Mouse (Mus musculus): Measurements from ENCODE around the gene Morf4l1.

Gene Morf4l1

DNA sequence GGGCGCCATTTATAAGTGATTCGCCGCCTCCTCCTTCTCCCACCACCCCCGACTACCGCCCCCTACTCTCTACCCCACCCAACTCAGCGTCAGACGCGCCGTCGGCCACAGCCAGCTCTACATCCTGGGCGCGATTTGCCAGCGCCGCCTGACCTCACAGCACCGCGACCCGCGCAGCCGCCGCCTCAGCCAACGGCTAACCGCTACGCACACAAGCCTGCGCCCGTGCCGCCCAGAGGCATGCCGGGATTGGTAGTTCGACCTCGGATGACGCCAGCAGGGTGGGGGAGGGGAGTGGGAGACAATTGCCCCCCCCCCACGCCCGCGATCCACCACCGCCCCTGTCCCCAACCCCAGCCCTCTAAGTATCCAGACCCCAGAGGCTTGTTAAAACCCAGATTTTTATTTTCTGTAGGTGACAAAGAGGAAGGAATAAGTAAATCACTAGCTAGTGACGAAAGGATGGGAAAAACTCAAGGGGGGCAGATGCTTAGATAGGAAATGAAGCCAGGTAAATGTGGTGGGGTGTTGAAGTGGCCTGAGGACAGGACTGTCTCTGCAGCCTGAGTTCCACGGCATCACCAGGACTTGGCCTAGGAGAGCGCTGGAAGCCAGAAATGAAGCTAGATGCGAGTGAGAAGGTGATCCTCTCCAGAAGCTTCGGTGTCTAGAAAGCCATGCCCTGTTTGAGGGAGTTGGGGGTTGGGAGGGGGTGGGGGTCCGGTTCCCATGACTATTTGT is at the start of gene Morf4l1:
TSS of gene Morf4l1 (minus strand) at position 208 of the 741 bp plus-strand sequence.
- DNase-seq (ENCODE audit: extremely low read depth, low read depth), result peak; percentile 86

DNA sequence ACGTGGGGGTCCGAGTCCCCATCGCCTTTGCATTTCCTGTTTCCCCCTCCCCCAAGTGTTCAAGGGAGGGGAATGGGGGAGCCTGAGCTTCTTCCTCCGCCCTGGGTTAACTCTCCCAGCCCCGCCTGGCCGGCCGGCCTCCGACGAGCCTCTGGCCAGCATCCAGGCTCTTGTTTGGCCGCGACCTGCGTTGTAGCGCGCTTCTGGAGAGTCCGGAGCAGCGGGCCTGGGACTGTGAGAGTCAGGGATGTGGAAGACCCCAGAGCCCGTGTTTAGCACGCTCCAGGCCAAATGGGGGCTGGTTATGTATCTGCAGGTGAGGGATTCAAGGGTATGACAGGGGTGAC is 49.1 kb upstream of the Morf4l1 start:
- no peak for DNase-seq (ENCODE audit: extremely low read depth, low read depth)

DNA sequence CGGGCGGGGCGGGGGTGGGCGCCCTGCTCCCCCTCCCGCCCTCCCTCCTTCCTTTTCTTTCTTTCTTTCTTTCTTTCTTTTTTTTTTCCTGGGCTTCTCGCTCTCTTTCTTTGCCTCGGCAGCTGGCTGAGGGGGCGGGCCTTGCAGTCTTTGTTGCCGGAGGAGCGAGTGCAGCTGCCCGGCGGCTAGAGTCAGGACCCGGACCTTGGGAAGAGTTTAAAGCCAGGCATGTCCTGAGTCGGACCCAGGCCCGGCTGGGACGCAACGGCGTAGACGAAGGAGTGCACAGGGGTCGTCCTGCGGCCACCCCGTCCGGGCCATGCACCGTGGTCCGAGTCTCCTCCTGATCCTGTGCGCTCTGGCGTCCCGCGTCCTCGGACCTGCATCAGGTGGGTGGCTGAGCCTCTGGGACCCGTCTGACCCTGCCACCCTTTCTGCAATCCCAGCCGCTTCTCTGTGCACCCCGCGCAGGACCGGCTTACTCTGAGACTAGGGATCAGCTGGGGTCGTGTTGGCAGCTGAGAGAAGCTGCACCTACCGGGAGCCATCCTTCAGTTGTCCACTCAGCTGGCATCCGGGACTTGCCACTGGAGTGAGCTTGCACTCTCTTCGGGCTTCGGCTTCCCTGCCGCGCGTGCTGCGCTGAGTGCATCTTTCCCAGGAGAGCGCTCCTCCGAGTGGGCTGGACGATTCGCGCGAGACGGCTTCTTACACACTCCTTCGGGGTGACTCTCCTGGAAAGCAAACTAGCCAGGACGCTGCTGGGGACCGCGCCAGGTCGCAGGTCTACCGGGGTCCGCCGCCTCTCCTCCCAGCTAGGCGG is 48.6 kb upstream of the Morf4l1 start, which contains the start of gene Adamts7:
TSS of gene Adamts7 (plus strand) at position 144 of the 823 bp plus-strand sequence.
- DNase-seq (ENCODE audit: extremely low read depth, low read depth), result no peak

DNA sequence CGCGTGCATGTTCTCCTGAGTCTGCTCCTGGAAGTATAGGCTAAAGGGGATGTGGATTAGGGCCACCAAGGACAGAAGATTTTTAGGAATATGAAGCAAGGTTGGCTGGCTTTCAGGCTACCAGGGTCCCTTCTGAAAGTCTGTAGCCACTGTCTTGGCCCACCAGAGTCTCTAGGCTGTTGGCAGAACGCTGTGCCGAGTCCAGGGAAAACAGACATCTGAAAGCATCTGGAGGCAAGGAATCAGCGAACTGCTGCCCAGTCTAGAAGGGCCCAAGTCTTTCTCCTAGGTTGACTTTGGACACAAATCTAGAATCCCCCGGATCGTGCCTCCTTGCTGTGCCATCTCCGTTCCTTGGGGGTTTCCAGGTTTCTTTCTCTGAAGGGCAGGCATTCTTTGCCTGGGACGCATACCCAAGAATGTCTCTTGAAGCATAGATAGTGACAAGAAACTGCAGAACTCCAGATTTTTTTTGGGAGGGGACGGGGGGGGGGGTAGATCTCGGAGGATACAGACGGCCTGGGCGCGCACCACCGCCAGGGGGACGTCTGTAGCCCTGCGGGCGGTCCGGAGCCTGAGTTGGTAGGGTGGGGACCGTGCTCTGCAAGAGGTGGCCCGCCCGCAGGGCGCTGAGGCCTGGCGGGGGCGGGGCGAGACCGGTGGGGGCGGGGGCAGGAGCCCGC is 47.8 kb upstream of the Morf4l1 start:
- no peak for DNase-seq (ENCODE audit: extremely low read depth, low read depth)

DNA sequence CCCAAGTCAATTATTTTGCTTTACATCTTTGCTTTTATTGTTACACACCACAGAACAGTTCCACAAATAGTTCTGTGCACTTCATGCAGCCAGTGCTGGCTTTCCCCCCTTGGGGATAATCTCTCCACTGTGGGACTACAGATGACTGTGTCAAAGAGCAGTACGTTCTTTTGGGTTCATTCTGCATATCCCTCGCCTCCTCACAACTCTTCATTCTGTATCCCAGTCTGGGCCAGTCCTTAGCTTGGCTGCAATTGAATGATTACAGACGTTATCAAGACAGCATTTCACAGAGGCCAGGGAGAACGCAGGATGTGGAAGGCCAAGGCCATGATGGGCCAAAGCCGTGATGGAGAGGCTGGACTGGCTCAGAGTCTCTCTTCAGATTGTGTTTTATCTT is 32.3 kb upstream of the Morf4l1 start:
- no peak for DNase-seq (ENCODE audit: extremely low read depth, low read depth)

DNA sequence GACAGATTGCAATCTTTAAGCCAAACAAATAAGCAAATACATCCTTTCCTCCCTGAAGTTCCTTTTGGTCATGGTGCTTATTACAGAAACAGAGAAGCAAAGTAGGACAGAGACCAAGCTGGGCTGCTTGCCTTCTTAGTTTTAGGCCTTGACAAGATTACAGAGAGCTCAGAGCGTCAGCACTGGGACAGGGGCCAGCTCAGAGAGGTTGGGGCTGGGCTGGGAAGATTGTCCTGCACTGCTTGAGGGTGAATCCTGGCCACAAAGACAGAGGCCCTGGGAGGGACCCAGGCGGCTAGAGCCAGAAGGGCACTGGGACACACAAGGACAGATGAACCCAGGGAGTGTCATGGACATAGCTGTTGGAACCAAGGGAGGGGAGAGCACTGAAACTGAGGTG is 31.2 kb upstream of the Morf4l1 start:
- DNase-seq (ENCODE audit: extremely low read depth, low read depth), result no peak

DNA sequence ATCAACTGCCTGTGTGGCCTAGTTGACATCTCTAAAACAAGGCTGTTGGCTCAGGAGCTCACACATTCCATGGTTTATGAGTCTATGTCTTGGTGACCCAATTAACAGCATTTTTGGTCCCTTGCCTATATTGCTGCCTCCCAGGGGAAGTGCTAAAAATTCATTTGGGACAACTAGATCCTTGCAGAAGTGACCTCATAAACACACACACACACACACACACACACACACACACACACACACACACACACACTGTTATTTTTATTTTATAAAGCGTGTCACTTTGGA is 22.0 kb upstream of the Morf4l1 start:
- DNase-seq (ENCODE audit: extremely low read depth, low read depth), result no peak

DNA sequence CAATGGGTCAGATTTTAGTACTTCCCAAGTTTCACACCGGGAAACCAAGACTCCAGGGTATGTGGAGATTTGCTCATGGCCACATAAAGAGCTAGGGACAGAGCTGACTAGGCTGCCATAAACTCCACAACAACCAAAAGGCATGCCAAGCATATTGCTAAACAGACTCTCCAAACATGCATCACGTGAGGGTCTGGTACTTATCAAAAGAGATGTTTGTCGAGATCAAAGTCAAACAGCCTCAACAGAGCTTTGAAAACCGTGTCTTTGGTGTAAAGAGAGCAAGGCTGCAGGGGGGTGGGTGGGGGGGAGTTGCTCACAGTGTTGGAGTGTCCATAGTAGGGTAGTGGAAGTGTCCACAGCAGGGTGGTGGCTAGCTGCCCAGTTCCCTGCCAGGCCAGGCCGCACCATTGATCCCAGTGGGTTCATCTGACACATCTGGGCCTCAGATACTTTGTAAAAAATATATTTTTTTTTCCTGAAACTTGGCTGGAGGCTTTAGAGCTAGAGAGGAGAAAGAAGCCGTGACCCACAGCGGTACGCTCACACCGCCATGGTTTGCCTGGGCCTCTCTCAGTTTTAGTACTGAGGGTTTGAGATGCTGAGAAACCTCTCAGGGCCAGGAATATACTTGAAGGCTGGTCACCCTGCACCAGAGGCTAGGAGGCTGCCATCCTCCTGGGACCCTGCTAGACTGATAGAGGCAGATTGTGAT is 21.5 kb upstream of the Morf4l1 start:
- DNase-seq (ENCODE audit: extremely low read depth, low read depth), result no peak

DNA sequence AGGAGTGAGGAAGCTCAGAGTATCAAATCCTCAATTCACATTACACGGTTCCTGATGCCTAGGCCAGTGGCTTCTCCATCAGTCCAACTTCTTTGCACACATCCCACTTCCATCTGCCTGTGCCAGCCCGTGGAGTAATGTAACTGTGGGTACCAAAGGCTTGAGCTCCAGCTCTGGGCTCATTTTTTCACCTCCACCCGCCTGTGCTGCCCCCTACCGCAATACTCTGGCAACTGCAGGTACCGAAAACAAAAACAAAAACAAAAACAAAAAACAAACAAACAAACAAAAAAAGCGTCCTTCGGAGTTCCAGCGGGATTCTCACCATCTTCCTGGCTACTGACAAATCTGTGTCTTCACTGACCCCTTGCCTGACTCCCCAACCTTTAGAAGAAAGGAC is 20.9 kb upstream of the Morf4l1 start:
- DNase-seq (ENCODE audit: extremely low read depth, low read depth), result no peak

DNA sequence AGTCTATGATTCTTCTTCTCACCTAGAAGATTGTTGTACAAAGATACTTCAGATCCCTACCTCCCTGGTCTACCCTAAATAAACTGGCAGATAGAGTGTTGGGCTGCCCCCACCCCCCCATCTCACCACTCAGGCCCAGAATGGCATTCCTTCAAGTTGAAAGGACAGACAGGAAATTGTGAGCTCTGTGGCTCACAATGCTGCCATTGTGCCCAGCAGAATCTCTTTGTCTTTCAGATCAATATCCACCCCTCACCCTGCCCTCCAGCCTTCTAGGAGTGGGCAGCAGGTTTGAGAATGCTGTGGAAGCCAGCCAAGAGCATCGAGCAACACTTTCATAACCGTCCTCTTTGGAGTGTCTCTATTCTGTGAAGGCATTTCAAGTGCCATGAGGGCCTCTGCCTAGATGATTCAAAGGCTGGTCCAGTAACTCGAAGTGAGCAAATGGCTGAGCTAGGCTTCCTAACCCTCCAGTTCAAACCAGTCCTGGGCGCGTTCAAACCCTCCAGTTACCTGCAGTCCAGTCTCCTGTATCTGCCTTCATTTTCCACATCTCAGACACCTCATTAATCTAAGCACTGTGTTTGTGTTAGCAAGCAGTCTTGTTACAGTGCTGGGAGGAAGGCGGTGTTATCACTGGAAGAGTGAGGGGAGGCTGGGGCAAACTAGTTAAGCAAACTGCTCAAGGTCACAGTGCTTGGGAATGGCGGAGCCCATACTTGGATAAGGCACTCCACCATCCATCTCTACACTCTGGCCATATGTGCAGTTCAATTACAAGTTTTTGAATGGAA is 19.2 kb upstream of the Morf4l1 start:
- no peak for DNase-seq (ENCODE audit: extremely low read depth, low read depth)

DNA sequence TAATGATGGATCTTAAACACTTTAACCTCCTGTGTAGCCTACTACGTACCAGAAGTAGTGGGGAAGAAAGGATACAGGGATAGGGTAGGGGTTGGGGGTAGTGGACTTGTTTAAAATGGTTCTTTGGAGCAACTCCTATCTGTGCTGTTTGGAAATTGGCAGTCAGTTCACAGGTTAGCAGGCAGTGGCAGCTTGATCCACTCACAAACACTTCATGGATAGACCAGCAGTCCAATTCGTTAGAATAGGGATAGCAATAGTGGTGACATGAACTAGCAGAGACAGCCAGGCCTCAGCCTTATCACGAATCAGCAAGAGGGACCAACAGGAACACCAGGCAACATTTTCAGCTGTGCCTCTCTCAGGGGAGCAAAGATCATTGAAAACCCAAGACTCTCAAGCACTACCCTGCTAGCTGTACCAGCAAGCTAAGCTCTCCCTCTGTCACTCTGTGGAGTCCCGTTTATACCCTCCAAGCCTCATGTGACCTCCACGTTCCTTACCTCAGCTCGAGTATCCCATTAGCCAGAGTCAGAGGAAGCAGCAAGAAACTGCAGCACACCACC is 14.1 kb upstream of the Morf4l1 start:
- DNase-seq (ENCODE audit: extremely low read depth, low read depth), result no peak

DNA sequence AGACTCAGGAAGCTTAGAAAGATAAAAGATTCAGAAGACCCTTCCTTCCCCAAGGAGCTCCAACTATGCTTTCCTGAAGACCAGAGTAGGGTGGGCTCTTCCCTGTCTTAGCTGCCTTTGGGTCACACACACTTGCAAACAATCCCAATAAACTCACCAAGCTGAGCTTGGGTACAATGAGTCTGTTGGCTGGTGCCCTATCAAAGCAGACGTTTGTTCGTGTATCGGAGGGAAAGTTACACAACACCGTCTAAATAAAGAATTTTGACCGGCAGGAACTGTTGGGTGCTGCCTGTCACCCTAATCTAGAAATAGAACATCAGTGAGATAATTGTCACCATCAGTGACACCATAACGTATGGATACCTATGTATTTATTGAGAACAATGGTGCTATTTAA is 12.6 kb upstream of the Morf4l1 start:
- DNase-seq (ENCODE audit: extremely low read depth, low read depth), result no peak

DNA sequence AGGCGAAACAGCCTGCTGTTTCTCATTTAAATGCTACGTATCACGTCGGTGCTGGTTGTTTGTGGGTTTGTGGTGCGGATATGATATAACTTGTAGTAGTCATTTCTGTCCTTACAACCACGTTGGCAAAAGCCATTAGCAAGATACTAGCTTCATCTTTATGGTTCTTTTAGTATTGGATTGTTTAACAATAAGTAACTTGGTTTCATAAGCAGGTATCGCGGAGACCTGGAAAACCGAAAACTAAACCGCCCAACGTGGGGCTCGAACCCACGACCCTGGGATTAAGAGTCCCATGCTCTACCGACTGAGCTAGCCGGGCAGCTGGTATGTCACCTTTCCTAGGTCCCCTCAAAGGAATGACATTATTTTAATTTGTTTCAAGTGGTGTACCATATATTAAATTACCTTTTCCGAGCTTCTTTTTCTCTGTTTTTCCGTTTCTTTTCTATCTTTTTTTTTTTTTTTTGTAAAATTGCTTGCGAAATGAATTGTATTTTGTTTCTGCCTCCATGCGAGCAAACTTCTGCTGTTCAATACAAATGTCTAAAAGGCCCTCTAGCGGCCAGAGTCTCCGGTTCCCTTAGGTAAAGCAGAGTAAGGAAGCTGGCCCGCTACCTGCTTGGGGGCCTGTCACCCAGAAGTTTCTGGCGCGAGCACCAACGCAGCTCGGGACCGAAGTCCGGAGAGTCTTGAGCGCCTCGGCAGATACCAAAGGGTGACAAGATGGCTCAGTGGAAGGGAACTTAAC is 11.9 kb upstream of the Morf4l1 start:
- peak; percentile 94 for DNase-seq (ENCODE audit: extremely low read depth, low read depth)

DNA sequence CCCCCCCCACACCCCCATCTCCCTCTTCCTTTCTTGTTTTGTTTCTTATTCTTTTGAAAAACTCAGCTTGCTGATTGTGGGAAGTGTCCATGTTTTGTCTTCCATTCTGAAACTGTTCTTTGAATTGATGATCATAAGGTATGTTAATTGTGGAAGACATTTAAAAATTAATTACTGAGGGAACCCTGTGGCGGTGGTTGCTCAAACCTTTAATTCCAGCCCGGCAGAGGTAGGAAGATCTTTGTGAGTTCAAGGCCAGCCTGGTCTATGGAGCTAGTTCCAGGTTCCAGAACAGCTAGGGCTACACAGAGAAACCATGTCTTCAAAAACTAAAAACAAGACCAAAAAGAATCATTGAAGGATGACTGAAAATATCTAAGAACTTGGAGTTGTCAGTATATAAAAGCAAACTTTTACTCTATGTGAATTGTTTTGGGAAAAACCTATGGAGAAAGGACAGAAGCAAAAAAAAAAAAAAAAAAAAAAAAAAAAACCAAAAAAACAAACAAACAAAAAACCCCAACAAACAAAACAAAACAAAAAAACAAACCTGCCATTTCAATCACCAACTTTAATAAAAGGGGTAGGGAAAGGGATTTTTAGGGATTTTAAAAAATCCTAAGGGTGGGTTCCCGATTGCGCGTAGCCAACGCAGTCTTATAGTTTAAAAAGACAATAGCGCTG is 11.0 kb upstream of the Morf4l1 start:
- peak; percentile 58 for DNase-seq (ENCODE audit: extremely low read depth, low read depth)

DNA sequence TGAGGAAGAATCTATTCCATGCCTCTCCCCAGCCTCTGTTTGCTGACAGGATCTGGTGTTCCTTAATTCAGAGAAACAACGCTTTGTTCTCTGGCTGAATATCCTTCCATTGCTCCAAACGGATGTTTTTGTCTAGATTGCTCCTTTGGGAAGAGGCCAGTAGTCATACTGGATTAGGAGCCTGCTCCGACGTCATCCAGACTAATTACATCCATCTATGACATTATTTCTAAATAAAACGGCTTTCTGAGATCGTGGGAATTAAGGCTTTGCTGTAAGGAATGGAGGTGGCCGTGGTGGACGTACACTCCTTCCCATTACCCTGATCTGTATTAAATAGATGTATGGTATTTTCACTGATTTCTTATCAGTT is 10.3 kb upstream of the Morf4l1 start:
- no peak for DNase-seq (ENCODE audit: extremely low read depth, low read depth)

DNA sequence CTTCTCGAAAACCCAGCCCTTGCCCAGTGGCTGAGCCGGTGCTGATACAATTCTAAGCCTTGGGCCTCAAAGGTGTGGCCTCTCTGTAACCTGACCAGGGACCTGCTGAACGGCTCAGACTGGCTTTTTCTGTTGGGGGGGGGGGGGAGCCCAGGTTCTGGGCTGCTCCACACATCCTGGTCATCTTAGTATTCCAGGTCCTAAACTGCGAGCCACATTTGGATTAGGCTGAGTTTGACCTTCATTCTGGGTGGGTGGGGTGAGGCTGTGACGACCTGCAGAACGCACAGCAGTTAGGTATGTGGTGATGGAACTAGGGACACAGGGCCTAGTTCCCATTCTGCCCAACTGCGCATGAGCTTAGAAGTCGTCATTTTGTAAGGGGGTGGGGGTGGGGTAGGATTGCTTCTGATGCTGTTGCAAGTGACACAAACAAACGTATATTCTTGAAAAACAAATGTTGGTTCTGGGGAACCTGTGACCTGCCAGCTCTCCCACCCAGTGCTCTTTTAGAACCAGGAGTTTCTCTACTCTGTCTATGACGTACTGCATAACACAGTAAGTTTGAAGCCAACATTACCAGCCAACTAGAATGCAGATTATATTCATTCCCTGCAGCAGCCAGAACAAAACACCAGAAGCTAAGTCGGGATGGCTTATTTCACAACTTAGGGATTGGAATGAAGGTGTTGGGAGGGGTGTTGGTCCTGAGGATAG is 9.7 kb upstream of the Morf4l1 start:
- no peak for DNase-seq (ENCODE audit: extremely low read depth, low read depth)

DNA sequence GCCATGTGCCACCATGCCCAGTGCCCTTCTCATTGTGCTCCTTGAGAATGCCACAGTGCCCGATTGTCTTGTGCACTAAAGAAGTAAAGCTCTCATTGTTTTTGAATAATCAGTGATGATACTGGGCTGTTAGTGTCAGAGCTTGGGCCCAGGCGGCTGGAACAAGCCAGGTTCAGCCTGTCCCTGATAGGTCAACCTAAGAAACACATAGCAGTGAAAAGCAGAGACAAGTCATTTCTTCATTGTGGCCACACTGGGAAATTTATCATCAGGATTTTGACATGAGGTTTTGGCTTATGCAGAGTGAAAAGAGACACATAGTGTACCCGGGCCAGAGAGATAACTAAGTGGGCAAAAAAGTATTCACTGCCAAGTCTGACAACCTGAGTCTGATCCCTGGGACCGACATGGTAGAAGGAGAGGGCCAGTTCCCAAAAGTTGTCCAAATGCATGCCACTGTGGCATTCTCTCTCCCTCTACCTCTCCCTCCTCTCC is 7.7 kb upstream of the Morf4l1 start:
- DNase-seq (ENCODE audit: extremely low read depth, low read depth), result no peak

DNA sequence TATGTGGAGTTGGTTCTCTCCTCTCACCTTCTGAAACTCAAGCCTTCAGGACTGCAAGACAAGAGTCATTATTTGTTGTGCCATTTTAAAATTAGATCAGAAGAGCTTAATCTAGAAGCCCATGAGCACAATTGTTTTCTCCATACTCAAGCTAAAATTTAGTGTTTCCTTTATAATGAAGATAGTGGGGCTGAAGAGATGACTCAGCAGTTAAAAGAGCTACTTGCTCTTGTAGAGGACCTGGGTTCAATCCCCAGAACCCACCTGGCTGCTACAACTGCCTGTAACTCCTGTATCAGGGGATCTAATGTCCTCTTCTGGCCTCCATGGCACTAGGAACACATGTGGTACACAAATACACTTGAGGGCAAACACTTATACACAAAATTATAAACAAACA is 2.7 kb upstream of the Morf4l1 start:
- DNase-seq (ENCODE audit: extremely low read depth, low read depth), result no peak

DNA sequence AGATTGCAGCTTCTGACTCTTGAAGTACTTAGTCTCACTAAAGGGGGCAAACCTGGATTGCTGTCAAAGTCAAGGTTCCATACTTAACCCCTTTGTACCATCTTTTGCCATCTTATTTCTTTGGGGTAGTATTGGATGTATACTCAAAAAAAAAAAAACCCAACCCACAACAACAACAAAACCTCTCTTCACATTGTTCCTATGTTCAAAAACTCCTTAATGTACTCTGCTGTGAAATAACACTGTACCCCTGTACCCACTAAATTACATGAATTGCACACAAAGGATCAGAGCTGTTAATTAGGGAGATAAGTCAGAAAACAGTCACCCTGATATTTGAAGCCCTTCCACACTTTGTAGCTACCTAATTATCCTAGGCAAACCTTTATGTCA is 730 bp upstream of the Morf4l1 start:
- DNase-seq (ENCODE audit: extremely low read depth, low read depth), result no peak

All from MEL-GATA-1-ER (cell line).